Mouse (Mus musculus) forelimb bud, embryonic 11.5 days (tissue): ENCODE measurements around the gene Zfp410.
A peak's percentile ranks its signal among the peaks of the same experiment; 100 is the strongest.
"Not testable (repeated sequence)": the region's sequence is repeated elsewhere in the genome, so short reads cannot be mapped to it uniquely, and the experiment has no call there.

ENCODE experiments used
- DNase-seq: peaks from one replicate; pipeline ENCODE4 v3.0.0-alpha.2; 2012; ENCODE audit warnings: low read depth, low spot score

Zfp410 gene

DNA sequence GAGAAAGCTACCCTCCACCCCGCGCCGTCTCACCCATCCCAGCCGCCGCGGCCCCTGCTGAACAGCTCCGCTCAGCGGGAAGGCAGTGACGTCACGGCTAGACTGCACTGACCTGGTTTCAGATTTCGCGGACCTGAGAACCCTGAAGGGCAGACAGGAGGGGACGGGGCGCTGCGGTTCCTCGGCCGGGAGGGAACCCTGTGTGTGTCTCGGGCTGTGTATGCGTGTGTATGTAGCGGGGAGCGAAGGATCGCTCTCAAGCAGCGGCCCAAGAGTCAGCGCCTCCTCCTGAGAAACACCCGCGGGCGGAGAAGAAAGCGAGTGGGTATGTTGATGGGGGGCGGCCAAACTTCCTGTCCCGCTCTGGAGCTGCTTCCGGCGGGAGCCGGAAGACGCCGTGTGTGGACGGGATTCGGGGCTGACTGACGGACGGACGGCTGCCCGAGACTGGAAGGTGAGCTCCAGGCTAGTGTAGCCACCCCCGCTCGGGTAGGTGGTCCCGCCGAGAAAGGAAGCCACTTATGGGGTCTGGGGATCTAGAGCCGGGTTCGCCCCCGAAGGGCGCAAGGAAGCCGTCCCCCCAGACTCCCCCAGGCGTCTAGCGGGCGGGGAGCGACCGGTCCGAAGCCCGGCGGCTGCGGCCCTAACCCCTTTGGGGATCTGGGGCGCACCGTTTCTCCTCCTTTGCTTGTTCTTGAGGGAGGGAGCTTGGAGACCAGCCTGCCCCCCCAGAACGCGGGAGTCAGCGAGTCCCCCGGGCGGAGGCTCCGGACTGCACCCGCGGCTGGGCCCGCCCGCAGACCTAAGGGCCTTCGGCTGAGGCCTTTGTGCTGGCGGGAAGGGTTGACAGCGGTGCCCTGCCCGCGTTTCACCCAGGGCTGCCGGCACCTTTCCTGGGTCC is at the start of gene Zfp410:
Zfp410 (plus strand) TSS at position 132 of the 901 bp plus-strand sequence.
- DNase-seq, result peak; percentile 90

DNA sequence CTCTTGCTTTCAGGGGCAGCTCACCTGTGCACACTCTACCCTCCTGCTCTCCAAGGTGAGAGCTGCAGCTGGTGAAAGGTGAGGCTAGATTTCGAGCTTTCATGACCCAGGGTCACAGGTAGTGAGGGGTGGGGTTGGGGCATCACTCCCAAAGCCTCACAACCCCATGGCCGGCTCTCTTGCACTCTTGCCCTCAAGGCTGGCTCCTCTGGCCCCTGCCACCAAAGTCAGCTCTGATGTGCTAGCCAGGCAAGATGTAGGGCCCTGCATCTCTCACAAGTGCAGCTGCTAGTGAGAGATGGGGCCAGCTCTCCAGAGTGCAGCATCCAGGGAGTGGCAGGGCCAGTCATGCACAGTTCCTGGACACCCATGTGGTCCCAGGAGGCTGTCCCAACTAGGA is 49.4 kb upstream of the Zfp410 start:
- DNase-seq, result no peak

DNA sequence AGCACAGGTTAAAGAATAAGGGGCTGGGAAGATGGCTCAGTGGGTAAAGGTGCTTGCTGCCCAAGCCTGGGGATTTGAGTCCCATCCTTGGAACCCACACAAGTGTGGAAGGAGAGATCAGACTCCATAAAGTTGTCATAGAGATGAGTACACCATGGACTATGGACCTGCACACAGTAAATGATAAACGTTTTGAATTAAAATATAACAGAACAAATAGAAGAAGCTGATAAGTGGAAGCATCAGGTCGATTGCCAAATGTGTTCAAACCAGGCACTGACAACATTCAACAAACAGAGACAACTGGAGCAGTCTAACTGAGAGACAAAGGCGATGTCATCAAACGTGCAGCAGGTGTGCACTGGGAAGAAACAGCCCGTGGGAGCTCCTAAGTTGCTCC is 43.3 kb upstream of the Zfp410 start:
- DNase-seq, result no peak

DNA sequence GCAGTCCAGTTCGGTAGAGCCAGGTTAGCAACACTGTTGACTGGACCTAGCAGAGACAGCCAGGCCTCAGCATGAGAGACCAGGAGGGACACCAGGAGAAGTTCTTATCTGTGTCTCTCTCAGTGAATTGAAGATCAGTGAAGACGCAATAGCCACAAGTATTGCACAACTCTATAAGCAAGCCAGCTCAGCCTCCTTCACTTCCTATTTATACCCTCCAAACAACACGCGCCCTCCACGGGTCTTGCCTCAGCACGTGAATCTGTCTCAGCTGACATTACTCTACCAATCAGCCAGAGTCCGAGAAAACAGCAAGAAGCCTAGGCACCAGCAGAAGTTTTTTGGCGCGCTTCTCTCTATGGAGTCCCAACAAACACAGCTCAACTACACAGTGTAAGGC is 41.4 kb upstream of the Zfp410 start:
- no peak for DNase-seq

GRCm38 (mm10) chr12:84276288-84276687 is 40.4 kb upstream of the Zfp410 start:
- DNase-seq, result no peak

- DNase-seq, result no peak
These were observed 39.9 kb upstream of the Zfp410 start for GRCm38 (mm10) chr12:84276799-84277198.

- no peak for DNase-seq
These were observed 38.8 kb upstream of the Zfp410 start for GRCm38 (mm10) chr12:84277832-84278231.

DNA sequence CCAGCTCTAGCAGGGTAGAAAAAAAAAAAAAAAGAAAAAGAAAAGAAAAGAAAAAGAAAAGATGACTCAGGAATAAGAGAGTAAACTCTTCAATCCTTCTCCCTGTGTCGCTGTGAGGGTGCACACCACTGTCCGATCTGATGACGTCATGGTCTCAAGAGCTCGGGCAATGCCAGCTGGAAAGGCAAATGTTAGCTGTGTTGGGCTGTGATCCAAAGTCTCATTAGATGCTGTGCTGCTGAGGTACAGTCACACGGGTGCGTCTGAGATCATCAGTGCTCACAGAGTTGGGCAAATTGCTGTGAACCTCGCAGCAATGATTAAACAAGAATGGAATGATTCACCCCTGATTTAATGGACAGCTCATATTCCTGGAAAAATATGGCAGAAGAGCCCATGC is 37.8 kb upstream of the Zfp410 start:
- no peak for DNase-seq

DNA sequence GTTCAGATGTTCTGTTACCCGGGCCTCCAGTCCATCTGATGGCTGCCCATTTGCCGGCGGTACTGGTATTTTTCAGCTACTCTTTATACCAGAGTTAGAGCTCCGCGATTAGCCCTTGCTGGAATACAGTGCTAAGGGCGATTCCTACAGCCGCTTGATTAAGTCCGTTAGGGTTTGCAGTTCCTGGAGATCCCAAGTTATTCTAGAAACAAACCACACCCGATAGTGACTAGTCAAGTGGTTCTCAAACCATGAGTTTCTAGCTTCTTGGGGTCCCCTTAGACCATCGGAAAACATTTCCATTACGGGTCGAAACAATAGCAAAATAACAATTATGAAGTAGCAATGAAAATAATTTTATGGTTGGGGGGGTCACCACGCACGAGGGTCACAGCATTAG is 32.3 kb upstream of the Zfp410 start:
- DNase-seq, result no peak

- DNase-seq, result peak; percentile 95
These were observed 31.6 kb upstream of the Zfp410 start, which contains the start of gene Ptgr2 for GRCm38 (mm10) chr12:84284885-84285592. Gene Ptgr2 (plus strand): TSS chr12:84285232.

GRCm38 (mm10) chr12:84285593-84285968 is 31.1 kb upstream of the Zfp410 start:
- no peak for DNase-seq

DNA sequence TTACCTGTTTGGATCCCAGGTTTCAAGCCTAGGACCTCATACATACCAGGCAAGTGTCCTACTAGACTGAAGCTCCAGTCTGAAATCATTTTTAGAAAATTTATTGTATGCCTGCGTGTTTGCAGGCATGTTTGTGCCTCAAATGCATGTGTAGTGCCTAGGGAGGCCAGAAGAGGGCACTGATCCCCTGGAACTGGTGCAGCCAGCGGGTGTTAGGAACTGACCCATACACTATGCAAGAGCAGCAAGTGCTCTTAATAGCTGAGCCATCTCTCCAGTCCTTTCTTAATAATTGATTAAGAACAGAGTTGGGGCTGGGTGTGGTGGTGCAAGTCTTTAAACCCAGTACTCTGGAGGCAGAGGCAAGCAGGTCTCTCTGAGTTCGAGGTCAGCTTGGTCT is 28.2 kb upstream of the Zfp410 start:
- peak; percentile 24 for DNase-seq

GRCm38 (mm10) chr12:84297851-84298250 is 18.8 kb upstream of the Zfp410 start:
- DNase-seq, result no peak

GRCm38 (mm10) chr12:84299265-84299664 is 17.4 kb upstream of the Zfp410 start:
- DNase-seq, result no peak

GRCm38 (mm10) chr12:84304101-84304500 is 12.6 kb upstream of the Zfp410 start:
- DNase-seq, result no peak

GRCm38 (mm10) chr12:84304554-84304953 is 12.1 kb upstream of the Zfp410 start:
- no peak for DNase-seq

DNA sequence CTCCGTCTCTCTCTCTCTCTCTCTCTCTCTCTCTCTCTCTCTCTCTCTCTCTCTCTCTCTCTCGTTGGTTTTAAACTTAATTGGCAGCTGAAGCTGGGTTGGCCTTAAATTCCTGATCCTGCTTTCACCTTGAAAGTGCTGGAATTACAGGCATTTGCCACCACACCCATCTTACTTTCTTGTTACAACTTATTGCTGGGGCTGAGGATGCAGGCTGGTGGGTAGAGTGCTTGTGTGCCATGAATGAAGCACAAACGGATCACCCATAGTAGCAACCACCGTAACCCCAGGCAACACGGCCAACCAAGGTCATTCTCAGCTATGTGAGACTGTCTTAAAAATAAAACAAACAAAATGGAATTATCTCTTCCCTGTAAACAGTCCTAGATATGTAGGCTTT is 5.3 kb upstream of the Zfp410 start:
- no peak for DNase-seq

- no peak for DNase-seq
These were observed 646 bp upstream of the Zfp410 start for GRCm38 (mm10) chr12:84316006-84316405.

DNA sequence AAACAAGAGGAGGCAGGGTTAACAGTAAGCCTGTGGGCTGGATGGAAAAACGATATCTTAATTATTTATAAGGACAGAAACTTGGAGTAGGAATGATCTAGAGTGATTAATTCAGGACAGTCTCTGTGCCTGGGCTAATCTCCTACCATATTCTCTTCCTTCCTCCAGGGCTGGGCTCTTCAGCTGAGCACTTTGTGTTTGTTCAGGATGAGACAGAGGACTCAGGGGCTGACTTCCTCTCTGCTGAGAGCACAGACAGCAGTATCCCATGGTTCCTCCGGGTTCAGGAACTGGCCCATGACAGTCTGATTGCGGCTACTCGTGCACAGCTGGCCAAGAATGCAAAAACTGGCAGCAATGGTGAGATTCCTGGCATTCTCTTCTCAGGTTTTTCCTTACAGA is 10.5 kb downstream of the Zfp410 start:
- no peak for DNase-seq

DNA sequence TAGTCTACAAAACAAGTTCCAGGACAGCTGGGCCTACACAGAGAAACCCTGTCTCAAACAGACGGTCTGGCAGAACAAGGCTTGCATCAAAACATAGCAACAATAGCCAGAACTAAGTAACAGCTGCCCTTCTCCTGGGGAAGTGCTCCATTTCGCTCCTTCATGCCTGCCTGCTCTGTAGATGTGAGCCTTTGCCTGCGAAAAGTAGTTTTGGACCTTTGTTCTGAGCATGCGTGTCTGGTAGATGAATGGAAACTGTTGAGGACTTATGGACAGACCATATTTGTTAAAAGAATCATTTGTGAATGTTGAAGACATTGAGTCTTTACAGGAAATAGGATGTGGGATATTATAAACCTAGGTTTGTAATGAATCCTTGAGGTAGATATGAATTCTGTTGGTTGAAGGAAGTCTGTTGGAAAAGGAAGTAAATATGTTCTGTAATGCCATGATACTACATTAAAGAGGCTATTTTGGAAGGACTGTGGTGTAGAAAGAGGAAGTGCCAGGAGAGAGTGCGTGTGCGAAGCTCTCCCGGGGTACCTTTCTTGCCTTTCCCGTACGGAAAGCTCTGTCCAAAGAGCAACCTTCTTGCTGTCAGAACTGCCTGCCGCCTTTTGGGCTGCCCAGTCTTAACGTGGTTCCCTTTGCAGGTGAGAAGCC is 20.4 kb downstream of the Zfp410 start:
- DNase-seq, result no peak

DNA sequence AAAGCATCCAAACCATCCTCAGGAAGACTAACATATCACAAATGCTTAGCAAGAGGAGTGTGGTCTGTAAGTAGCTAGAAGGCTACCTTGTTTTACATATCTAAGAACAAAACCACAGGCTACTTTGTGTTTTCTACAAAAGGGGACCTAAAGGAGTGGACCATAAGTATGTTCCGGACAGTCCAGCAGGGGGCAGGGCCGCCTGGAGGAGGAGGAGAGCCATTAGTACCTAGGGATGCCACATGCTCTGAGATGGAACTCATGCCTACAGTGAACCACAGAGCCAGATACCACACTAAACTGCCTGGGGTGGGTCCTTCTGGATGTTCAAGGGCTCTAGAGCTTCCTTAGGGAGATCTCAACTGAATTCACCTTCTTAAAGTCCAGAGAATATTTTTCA is 30.5 kb downstream of the Zfp410 start:
- peak; percentile 21 for DNase-seq

- DNase-seq, result not testable (repeated sequence)
These were observed 42.0 kb downstream of the Zfp410 start for GRCm38 (mm10) chr12:84358699-84359098.
